Mouse (Mus musculus): ENCODE results near the gene Fxyd7.

GRCm38 (mm10) chr7:31008175-31008574 is 43.1 kb downstream of the Fxyd7 start:
- TF ChIP-seq MYOG (IDR thresholded peaks at IDR 0.05; ENCODE audit: control insufficient read depth in 1 of 3, insufficient read depth in 1 of 3, insufficient read length in 2 of 3, low read depth in 2 of 3) (no peak), POLR2A (IDR thresholded peaks at IDR 0.05; ENCODE audit: insufficient read length, low read depth) (no peak), MAX (IDR thresholded peaks at IDR 0.05; ENCODE audit: low read depth) (no peak), USF1 (IDR thresholded peaks at IDR 0.05; ENCODE audit: low read depth) (no peak), E2F4 (IDR thresholded peaks at IDR 0.05; ENCODE audit: insufficient read depth) (no peak), CEBPB (IDR thresholded peaks at IDR 0.05; ENCODE audit: insufficient read depth, poor library complexity, severe bottlenecking) (no peak), POLR2AphosphoS2 (IDR thresholded peaks at IDR 0.05; ENCODE audit: insufficient read length, low read depth) (no peak), MYOD1 (IDR thresholded peaks at IDR 0.05; ENCODE audit: control insufficient read depth in 1 of 3, insufficient read length in 2 of 3, low read depth in 2 of 3) (no peak), TCF12 (IDR thresholded peaks at IDR 0.05; ENCODE audit: insufficient read depth, poor library complexity, severe bottlenecking) (no peak), REST (IDR thresholded peaks at IDR 0.05; ENCODE audit: insufficient read depth, insufficient read length) (no peak), TCF3 (IDR thresholded peaks at IDR 0.05; ENCODE audit: insufficient read length, low read depth) (no peak)

All from myocyte (in vitro differentiated cells).